Mouse (Mus musculus) testis, adult 2 months (tissue): ENCODE measurements around the gene Hscb.

ENCODE experiments used
- CTCF ChIP-seq: fragments of 200-500 bp; IDR thresholded peaks from 2 replicates; pipeline ENCODE4 v1.5.1; 2012; ENCODE audit warnings: low read depth, mild to moderate bottlenecking, inconsistent platforms, low read length, moderate library complexity; ENCODE audit not compliant: control insufficient read depth, insufficient read depth, insufficient replicate concordance
- POLR2A ChIP-seq: fragments of 200-500 bp; IDR thresholded peaks from 2 replicates; pipeline ENCODE4 v1.6.1; 2012; ENCODE audit warnings: low read depth, mild to moderate bottlenecking, inconsistent platforms, low read length, moderate library complexity; ENCODE audit not compliant: control insufficient read depth

- TF ChIP-seq CTCF (no peak), POLR2A (no peak)
Observed at GRCm38 (mm10) chr5:110874711-110875110, 35.1 kb upstream of the Hscb start.
